Mouse (Mus musculus): ENCODE results near the gene Vmn2r36. TPM values are rescaled to one million over a fixed set of nuclear protein-coding genes. Genes with fewer than 3 reads are reported as not detected.
"Not testable (repeated sequence)": the region's sequence is repeated elsewhere in the genome, so short reads cannot be mapped to it uniquely, and the experiment has no call there.

Vmn2r36 gene
- not detected in 2 replicates for polyA plus RNA-seq (2014; fragmentation: Nextera tagmentation; extraction: Ambion mirVana)

DNA sequence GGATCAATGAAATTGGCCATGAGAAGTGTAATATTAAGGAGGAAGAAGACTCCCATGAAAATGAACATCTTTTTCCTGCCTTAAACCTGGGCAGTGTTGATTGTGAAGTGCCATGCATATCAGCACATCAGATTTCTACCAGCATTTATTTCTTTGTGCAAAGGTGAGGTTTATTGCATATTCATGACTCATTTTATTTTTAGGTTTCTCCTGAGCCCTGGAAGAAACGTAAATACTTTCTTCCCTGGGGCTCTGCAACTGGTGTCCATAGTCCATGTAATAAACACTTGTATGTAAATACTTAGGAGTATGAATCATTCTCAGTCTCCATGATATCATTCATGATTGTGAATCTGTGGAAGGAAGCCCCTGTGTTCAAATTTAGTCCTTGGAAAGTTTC is at the start of gene Vmn2r36:
TSS of gene Vmn2r36 (minus strand) at position 101 of the 400 bp plus-strand sequence.
- H3K27me3 ChIP-seq (ENCODE audit: control insufficient read depth, insufficient read depth, low read length); H3K9me3 ChIP-seq (ENCODE audit: control insufficient read depth, low read length); H3K4me1 ChIP-seq (ENCODE audit: control insufficient read depth, insufficient read depth, low read length); H3K27ac ChIP-seq (ENCODE audit: low read depth, low read length); H3K4me2 ChIP-seq (ENCODE audit: low read depth); H3K36me3 ChIP-seq (ENCODE audit: control insufficient read depth, insufficient read depth, low read length); H3K9ac ChIP-seq (ENCODE audit: low read length); ATAC-seq (ENCODE audit: insufficient read depth, low FRiP score, low TSS enrichment); H3K4me3 ChIP-seq (ENCODE audit: low read depth, low read length); DNase-seq (ENCODE audit: low spot score): not testable (repeated sequence)
- no CpG with 5 or more reads among the region's 1 CpGs for WGBS

Other genes with a start within 250 kb of the Vmn2r36 start
- not detected in 2 replicates for gene Vmn2r34, start 213.0 kb downstream of the Vmn2r36 start, polyA plus RNA-seq (2014; fragmentation: Nextera tagmentation; extraction: Ambion mirVana)
- gene Vmn2r35, start 82.6 kb downstream of the Vmn2r36 start, polyA plus RNA-seq (2014; fragmentation: Nextera tagmentation; extraction: Ambion mirVana), result not detected in 2 replicates

Data from neural tube, embryonic 11.5 days (tissue).